Mouse (Mus musculus): Measurements from ENCODE around the gene Cyp27a1.

DNA sequence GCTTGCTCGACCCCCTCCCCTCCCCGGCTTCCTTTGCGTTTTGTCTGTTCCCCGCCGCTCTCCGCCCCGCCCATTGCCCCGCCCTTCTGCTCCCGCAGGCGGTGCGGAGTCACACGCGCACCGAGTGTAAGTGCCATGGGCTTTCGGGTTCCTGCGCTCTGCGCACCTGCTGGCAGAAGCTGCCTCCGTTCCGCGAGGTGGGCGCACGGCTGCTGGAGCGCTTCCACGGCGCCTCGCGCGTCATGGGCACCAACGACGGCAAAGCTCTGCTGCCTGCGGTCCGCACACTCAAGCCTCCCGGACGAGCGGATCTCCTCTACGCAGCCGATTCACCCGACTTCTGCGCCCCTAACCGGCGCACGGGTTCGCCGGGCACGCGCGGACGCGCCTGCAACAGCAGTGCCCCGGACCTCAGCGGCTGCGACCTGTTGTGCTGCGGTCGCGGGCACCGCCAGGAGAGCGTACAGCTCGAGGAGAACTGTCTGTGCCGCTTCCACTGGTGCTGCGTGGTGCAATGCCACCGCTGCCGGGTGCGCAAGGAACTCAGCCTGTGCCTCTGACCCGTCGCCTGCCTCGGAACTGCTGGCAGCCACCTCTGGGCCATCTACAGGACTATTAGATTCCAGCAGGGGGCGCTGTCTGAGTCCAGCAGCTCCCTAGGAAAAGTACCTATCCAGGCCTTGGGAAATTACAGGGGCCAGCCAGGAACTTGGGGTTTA is 70.8 kb downstream of the Cyp27a1 start:
- TF ChIP-seq CTCF (IDR thresholded peaks at IDR 0.05) (peak; percentile 65), EP300 (IDR thresholded peaks at IDR 0.05) (no peak)
